Mouse (Mus musculus): Measurements from ENCODE around the gene Pdcd5.

DNA sequence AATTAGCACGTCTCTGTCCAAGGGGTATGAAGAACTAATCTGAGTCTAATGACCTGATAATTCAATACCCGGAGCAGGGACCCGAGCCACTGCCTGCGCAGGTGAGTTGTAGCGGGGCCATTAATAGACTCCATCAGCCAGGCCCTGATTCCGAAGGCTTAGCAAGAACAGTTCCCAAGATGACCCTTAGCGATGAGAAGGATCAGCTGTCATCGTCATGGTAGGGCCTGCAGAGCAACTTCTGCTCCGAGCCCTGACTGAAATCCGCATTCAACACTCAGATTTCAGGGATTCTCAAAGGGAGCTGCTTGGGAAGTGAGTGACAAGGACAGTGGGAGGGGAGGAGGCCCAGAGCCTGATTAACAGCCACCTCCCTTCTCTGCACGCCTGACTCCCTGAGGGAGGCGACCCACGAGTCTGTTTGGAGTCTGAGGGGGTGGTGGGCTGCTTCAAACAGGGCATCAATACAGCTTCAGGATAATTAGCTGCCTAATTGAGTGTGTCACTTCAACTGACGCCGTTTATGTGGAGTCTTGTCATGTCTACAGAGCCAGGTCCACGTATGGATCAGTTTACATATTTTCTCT, 16.6 kb upstream of the Pdcd5 start:
- no peak for TF ChIP-seq GATA1 (IDR thresholded peaks at IDR 0.05; ENCODE audit: borderline replicate concordance, low read length)
- no peak for TF ChIP-seq FLI1 (IDR thresholded peaks at IDR 0.05; ENCODE audit: low read length)

Data from megakaryocyte, embryonic 14.5 days (primary cell).